Mouse (Mus musculus) forebrain, embryonic 14.5 days (tissue): ENCODE measurements around the gene Ppara. TPM values are rescaled to one million over a fixed set of nuclear protein-coding genes. Genes with fewer than 3 reads are reported as not detected.

ENCODE experiments used
- ATAC-seq: fragments of 200-750 bp; cut with Nextera tagmentation; 2 replicates; pipeline ENCODE4 v1.8.0; 2017; ENCODE audit warnings: mild to moderate bottlenecking, moderate library complexity
- DNase-seq: peaks from one replicate; pipeline ENCODE4 v3.0.0-alpha.2; 2015; ENCODE audit warnings: low spot score
- H3K27ac ChIP-seq: fragments of 300-500 bp; sonication (generic); 2 replicates; pipeline ENCODE4 v1.5.1; 2014; ENCODE audit warnings: low read depth, mild to moderate bottlenecking, control low read depth, low read length, moderate library complexity
- H3K27me3 ChIP-seq: fragments of 300-500 bp; sonication (generic); replicated peaks from 2 replicates; pipeline ENCODE4 v1.6.1; 2014; ENCODE audit warnings: low read length, control low read depth, mixed read lengths; ENCODE audit not compliant: control insufficient read depth, insufficient read depth
- H3K36me3 ChIP-seq: fragments of 300-500 bp; sonication (generic); 2 replicates; pipeline ENCODE4 v1.6.1; 2014; ENCODE audit warnings: low read length, control low read depth; ENCODE audit not compliant: control insufficient read depth, insufficient read depth
- H3K4me1 ChIP-seq: fragments of 300-500 bp; sonication (generic); 2 replicates; pipeline ENCODE4 v1.6.1; 2014; ENCODE audit warnings: antibody characterized with exemption, low read length, control low read depth; ENCODE audit not compliant: control insufficient read depth, insufficient read depth
- H3K4me2 ChIP-seq: fragments of 300-500 bp; sonication (generic); 2 replicates; pipeline ENCODE4 v1.6.1; 2014; ENCODE audit warnings: mild to moderate bottlenecking, control low read depth, low read length
- H3K4me3 ChIP-seq: fragments of 300-500 bp; sonication (generic); 2 replicates; pipeline ENCODE4 v1.5.1; 2014; ENCODE audit warnings: low read depth, low read length, control low read depth
- H3K9ac ChIP-seq: fragments of 300-500 bp; sonication (generic); 2 replicates; pipeline ENCODE4 v1.6.1; 2014; ENCODE audit warnings: mild to moderate bottlenecking, low read length, control low read depth, moderate library complexity
- H3K9me3 ChIP-seq: fragments of 300-500 bp; sonication (generic); replicated peaks from 2 replicates; pipeline ENCODE4 v1.6.1; 2016; ENCODE audit warnings: low read length, control low read depth, mixed read lengths; ENCODE audit not compliant: control insufficient read depth
- WGBS: fragments of 180-500 bp; shearing (Covaris S2); extraction: QIAGEN DNeasy Blood & Tissue Kit; methylation state at CpG from one replicate; pipeline ENCODE4 v1.1.7; 2014; 5-methylcytosine and 5-hydroxymethylcytosine counted together
- polyA plus RNA-seq: library from polyadenylated mRNA; unstranded; fragments of >200 nt; fragmentation: Nextera tagmentation; extraction: Ambion mirVana; gene quantifications from 2 replicates; pipeline ENCODE4 v1.2.1, GENCODE M21; 2014

Ppara gene
- polyA plus RNA-seq, 1 experiment from 2014 or later, result 0.67 TPM

- H3K4me3 ChIP-seq, result no peak overlapping the region
- 90% methylated on average over 5 of the region's 5 CpGs for WGBS
Measured at GRCm38 (mm10) chr15:85750115-85750514, 15.3 kb downstream of the Ppara start.

GRCm38 (mm10) chr15:85752655-85753054 lies 17.9 kb downstream of the Ppara start:
- ATAC-seq (no peak), DNase-seq (no peak)
- Histone ChIP-seq H3K4me1 (no peaks in the 10 kb centered on the region), H3K4me2 (no peak overlapping the region), H3K9me3 (peaks cover 3% of the 10 kb centered on the region; the same call in 1 of the 2 replicates), H3K36me3 (no peaks in the 10 kb centered on the region), H3K4me3 (no peak overlapping the region), H3K27ac (no peak overlapping the region), H3K9ac (no peak overlapping the region), H3K27me3 (no peaks in the 10 kb centered on the region)
- WGBS, result 82% methylated on average over 2 of the region's 2 CpGs

More at GRCm38 (mm10) chr15:85750115-85750514, 15.3 kb downstream of the Ppara start:
- H3K27ac ChIP-seq, result no peak overlapping the region
- H3K4me1 ChIP-seq, result no peaks in the 10 kb centered on the region
- H3K27me3 ChIP-seq, result no peaks in the 10 kb centered on the region
- DNase-seq (no peak), ATAC-seq (no peak)
- H3K9ac ChIP-seq, result no peak overlapping the region
- H3K36me3 ChIP-seq, result no peaks in the 10 kb centered on the region
- H3K4me2 ChIP-seq, result no peak overlapping the region
- H3K9me3 ChIP-seq, result no peaks in the 10 kb centered on the region; the same call in 1 of the 2 replicates

GRCm38 (mm10) chr15:85754033-85754650 lies 19.4 kb downstream of the Ppara start:
- H3K4me1 ChIP-seq, result no peaks in the 10 kb centered on the region

GRCm38 (mm10) chr15:85755214-85755613 lies 20.4 kb downstream of the Ppara start:
- H3K4me2 ChIP-seq, result no peak overlapping the region
- ATAC-seq, result no peak
- no peak overlapping the region for H3K27ac ChIP-seq
- WGBS, result 74% methylated on average over 6 of the region's 6 CpGs
- no peaks in the 10 kb centered on the region for H3K27me3 ChIP-seq
- H3K4me1 ChIP-seq, result no peaks in the 10 kb centered on the region
- H3K4me3 ChIP-seq, result no peak overlapping the region
- H3K36me3 ChIP-seq, result no peaks in the 10 kb centered on the region
- DNase-seq, result no peak
- no peak overlapping the region for H3K9ac ChIP-seq
- peaks cover 8% of the 10 kb centered on the region; the same call in 1 of the 2 replicates for H3K9me3 ChIP-seq

More at GRCm38 (mm10) chr15:85754033-85754650, 19.4 kb downstream of the Ppara start:
- WGBS, result 85% methylated on average over 1 of the region's 1 CpGs
- no peak for DNase-seq
- ATAC-seq, result no peak
- Histone ChIP-seq H3K27ac (no peak overlapping the region), H3K4me3 (no peak overlapping the region), H3K27me3 (no peaks in the 10 kb centered on the region), H3K9me3 (peaks cover 8% of the 10 kb centered on the region; the same call in 1 of the 2 replicates), H3K9ac (no peak overlapping the region), H3K4me2 (no peak overlapping the region), H3K36me3 (no peaks in the 10 kb centered on the region)

DNA sequence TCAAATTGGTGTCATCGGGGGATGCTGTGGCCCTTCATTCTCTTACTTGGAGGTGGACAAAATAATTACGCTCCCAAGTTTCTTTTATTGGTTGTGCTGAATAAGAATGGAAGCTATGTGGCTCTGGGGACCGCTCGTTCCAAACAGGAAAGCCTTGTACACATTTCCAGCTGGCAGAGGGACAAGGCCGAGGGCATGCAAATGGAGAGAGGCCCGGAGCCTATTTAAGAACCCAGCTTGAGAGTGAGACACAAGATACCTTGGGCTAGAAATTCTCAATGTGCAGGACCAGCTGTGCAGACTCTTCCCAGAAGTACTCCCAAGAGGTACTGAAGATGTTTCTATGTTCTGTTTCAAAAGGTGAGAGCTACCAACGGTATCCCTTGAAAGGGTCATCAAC lies 21.8 kb downstream of the Ppara start:
- ATAC-seq (no peak), DNase-seq (no peak)
- Histone ChIP-seq H3K4me2 (no peak overlapping the region), H3K4me1 (no peaks in the 10 kb centered on the region), H3K27me3 (no peaks in the 10 kb centered on the region), H3K4me3 (no peak overlapping the region), H3K9me3 (peaks cover 8% of the 10 kb centered on the region; the same call in 1 of the 2 replicates), H3K36me3 (no peaks in the 10 kb centered on the region), H3K9ac (no peak overlapping the region), H3K27ac (no peak overlapping the region)
- 86% methylated on average over 7 of the region's 7 CpGs for WGBS

DNA sequence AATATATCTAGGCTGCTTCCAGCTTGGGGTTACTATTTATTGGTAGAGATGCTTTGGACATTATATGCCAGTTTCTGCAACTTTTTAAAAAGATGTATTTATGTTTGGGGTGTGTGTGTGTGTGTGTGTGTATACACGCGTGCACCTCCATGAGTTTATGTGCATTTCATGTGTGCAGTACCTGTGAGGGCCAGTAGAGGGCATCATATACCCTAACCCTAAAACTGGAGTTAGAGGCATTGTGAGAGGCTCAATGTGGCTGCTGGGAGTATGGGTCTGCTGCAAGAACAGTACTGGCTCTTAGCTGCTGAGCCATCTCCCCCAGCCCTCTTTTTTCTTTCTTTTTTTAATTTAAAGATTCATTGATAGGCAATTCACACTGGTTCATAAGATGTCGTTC lies 23.0 kb downstream of the Ppara start:
- H3K4me2 ChIP-seq, result no peak overlapping the region
- DNase-seq, result no peak

DNA sequence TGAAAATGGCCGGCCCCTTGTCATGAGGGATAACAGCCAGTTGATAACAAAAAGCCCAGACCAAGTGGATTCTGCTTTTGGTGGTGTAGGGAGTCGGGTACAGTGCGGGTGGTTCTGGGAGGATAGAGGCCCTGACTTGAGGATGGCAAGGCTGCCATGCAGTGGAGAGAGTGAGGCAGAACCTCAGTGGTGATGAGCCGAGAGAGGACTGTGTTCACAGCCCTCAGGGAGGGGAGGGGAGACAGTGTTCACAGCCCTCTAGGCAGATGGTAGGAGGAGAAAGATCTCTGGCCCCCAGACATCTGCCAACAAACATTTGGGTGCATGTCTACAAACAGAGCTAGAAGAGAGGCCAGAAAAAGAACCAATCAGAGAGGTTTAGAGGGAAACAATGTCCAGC lies 28.0 kb downstream of the Ppara start:
- 0 out of 2 replicates have a peak, but pooled peaks cover 5% of the 10 kb centered on the region for H3K9me3 ChIP-seq
- H3K36me3 ChIP-seq, result no peaks in the 10 kb centered on the region
- WGBS, result 81% methylated on average over 4 of the region's 4 CpGs
- H3K27ac ChIP-seq, result no peak overlapping the region
- H3K4me2 ChIP-seq, result no peak overlapping the region
- no peak for DNase-seq
- H3K9ac ChIP-seq, result no peak overlapping the region
- H3K4me1 ChIP-seq, result no peaks in the 10 kb centered on the region
- H3K27me3 ChIP-seq, result no peaks in the 10 kb centered on the region
- no peak for ATAC-seq
- H3K4me3 ChIP-seq, result no peak overlapping the region

More for the DNA sequence above, 23.0 kb downstream of the Ppara start:
- H3K4me1 ChIP-seq, result no peaks in the 10 kb centered on the region
- no peak overlapping the region for H3K9ac ChIP-seq
- H3K9me3 ChIP-seq, result 0 out of 2 replicates have a peak, but pooled peaks cover 8% of the 10 kb centered on the region
- 95% methylated on average over 3 of the region's 3 CpGs for WGBS
- no peak overlapping the region for H3K4me3 ChIP-seq
- no peaks in the 10 kb centered on the region for H3K36me3 ChIP-seq
- no peaks in the 10 kb centered on the region for H3K27me3 ChIP-seq
- H3K27ac ChIP-seq, result no peak overlapping the region
- no peak for ATAC-seq

- H3K9ac ChIP-seq, result no peak overlapping the region
- H3K27ac ChIP-seq, result no peak overlapping the region
- no peaks in the 10 kb centered on the region for H3K36me3 ChIP-seq
- DNase-seq (no peak), ATAC-seq (no peak)
- no peaks in the 10 kb centered on the region for H3K9me3 ChIP-seq
- WGBS, result 50% methylated on average over 3 of the region's 3 CpGs
- H3K4me2 ChIP-seq, result no peak overlapping the region
- no peaks in the 10 kb centered on the region for H3K4me1 ChIP-seq
- no peaks in the 10 kb centered on the region for H3K27me3 ChIP-seq
- H3K4me3 ChIP-seq, result no peak overlapping the region
Measured at GRCm38 (mm10) chr15:85765022-85765421, 30.2 kb downstream of the Ppara start.

DNA sequence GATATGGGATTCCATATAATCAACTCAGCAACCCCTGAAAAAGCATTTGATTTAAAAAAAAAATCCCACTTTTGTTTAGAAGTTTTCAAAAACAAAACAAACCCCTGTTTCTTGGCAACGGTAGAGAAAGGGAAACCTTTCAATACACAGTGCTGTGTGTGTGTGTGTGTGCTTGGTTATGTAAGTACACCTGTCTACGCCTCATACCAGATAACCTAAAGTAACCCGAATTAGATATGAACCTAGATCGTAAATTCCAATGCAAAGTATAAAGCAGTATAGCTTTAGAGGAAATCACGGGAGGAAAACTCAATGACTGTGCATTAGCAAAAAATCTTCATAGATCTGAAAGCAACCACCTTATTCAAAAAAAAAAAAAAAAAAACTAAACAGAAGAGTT lies 31.9 kb downstream of the Ppara start:
- H3K4me2 ChIP-seq, result no peak overlapping the region
- DNase-seq (no peak), ATAC-seq (no peak)
- no peaks in the 10 kb centered on the region for H3K27me3 ChIP-seq
- H3K27ac ChIP-seq, result no peak overlapping the region
- H3K4me1 ChIP-seq, result no peaks in the 10 kb centered on the region
- no peaks in the 10 kb centered on the region for H3K9me3 ChIP-seq
- no peaks in the 10 kb centered on the region for H3K36me3 ChIP-seq
- H3K9ac ChIP-seq, result no peak overlapping the region
- no peak overlapping the region for H3K4me3 ChIP-seq
- WGBS, result 90% methylated on average over 5 of the region's 5 CpGs
